Mouse (Mus musculus): ENCODE results near the gene Vmn1r25.
"Not testable (repeated sequence)": the region's sequence is repeated elsewhere in the genome, so short reads cannot be mapped to it uniquely, and the experiment has no call there.

Gene Vmn1r25

DNA sequence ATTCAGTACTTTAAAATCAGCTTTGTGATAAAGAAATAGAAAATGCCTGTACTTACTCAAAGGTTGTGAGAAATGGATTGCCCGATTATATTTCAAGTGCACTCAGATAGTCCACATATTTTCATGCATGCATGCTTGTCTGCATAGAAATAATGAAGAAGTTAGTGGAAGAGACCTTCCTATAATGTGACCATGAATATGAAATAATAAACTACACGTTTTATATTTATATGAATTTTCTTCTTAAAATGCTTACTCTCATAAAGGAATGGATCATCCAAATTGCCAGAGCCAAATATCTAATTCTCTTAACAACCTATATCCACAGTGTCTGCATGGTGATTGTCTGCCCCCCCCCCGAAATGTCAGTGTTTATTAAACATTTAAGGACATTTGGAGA is at the start of gene Vmn1r25:
Vmn1r25 (minus strand) TSS at position 101 of the 400 bp plus-strand sequence.
- DNase-seq = no peak

GRCm38 (mm10) chr6:58017478-58017877 is 36.9 kb upstream of the Vmn1r25 start:
- peak in 1 of 2 experiments; percentile 21 for DNase-seq

GRCm38 (mm10) chr6:58015059-58015458 is 34.4 kb upstream of the Vmn1r25 start, which contains the start of gene Vmn1r26:
Vmn1r26 (minus strand) TSS chr6:58015159.
- DNase-seq = no peak

DNA sequence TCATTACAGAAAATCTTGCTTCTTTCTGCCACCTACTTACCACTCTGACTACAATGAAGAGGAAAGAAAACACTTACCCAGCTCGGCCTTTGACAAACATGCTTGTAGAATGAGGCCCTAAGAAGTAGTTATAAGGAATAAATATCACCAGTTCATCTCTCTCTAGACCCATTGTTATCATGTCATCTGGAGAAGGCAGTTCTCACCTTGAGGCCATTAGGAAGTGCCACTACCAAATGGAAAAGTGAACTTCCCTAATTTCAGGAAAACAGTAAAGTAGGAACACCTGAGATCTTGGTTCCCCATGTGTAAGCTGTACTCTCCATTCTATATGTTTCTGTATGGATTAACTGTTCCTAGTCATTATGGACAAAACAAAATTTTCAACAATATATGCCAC is 19.2 kb downstream of the Vmn1r25 start, which contains the start of gene Vmn1r24:
Vmn1r24 (minus strand) TSS at position 101 of the 400 bp plus-strand sequence.
- DNase-seq = not testable (repeated sequence)

All from lung, postnatal 4 days (tissue).